Mouse (Mus musculus) cerebellum, adult 9-11 months (tissue): ENCODE measurements around the gene Spire2.
"Not testable (repeated sequence)": the region's sequence is repeated elsewhere in the genome, so short reads cannot be mapped to it uniquely, and the experiment has no call there.

Experiments
- DNase-seq: peaks from one replicate; pipeline ENCODE4 v3.0.0; 2022

The Spire2 gene

DNA sequence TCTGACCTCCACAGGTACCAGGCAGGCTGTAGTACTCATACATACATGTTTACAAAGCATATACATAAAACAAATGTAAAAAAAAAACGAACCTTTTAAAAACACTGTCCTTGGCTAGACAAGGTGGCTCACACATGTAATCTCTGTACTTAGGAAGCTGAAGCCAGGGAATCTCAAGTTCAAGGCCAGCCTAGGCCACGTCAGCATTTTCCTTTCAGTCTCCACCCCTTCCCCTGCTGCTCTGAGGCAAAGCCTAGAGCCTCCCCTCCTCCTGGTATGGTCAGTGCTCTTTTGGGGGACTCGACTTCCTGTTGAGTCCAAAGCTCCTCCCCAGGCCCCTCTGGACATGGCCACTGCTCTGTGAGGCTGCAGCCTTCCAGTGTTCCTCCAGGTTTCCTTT lies 54.5 kb downstream of the Spire2 start:
- no peak for DNase-seq

DNA sequence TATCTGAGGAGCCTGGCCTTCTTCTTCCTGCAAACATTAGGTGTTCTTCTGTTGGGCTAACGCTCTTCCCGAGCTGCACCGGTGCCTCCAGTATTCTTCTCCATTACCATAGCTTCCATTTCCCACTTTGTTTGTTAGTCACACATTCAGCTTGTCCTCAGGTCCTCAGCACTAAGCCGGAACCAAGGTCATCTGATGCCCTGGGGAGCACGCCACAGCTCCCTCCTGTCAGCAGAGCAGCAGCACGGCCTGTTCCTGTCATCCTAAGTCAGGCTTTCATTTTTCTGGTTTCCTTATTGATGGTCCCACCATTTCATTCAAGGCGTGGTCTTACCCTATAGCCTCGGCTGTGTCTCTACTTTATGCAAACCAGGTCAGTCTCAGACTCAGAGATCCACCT lies 55.3 kb downstream of the Spire2 start:
- no peak for DNase-seq

DNA sequence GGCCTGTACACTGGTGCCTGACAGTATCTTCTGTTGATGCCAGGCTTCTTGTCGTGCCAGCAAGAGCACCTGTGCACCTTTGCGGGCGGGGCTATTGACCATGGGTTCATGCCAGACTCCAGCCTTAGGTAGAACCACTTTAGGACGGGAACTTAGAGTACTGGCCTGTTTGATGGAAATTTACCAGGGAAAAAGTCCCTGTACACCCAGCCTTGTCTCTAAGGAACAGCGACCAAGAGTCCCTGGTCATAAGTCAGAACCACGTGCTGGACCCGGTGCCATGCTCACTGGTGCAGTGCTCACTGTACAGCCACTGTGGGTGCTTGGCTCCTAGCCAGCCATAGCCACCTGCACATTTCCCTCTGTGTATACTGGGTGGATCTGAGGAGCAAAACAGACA lies 56.5 kb downstream of the Spire2 start:
- DNase-seq: peak; percentile 77

DNA sequence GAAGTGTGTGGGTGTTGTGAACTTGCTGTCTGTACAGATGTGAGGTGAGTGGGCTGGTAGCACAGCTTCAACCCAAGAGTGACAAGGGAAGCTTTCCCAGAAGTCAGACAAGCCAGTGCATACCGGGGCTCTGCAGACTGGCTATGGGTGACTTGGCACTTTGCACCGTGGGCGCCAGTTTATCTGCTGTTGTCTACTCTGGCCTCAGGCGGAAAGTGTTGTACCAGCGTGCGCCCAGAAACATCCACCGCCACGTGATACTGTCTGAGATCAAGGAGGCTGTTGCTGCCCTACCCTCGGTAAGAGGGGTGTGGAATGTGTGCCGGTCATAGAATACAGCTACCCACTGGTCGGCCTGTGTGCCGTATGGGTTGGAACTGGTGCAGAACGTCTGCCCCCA lies 65.8 kb downstream of the Spire2 start:
- no peak for DNase-seq

DNA sequence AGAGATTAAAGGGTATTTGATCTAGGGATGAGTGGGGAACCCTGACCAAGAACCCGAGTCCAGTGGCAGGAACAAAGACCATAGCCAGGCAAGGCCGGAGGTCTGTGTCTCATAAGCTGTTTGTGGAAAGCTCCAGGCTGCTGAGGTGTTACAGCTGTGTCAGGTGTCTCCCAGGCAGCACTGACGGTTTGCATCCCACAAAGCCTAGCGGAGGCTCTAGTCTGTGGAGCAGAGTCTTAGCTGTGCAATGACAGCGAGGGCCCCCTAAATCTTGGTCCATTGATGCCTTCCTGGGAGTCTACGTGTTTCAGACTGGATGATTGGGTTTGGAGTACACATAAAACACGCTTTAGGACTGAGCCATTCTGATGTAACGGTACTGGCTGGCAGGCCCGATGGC lies 69.4 kb downstream of the Spire2 start:
- no peak for DNase-seq

DNA sequence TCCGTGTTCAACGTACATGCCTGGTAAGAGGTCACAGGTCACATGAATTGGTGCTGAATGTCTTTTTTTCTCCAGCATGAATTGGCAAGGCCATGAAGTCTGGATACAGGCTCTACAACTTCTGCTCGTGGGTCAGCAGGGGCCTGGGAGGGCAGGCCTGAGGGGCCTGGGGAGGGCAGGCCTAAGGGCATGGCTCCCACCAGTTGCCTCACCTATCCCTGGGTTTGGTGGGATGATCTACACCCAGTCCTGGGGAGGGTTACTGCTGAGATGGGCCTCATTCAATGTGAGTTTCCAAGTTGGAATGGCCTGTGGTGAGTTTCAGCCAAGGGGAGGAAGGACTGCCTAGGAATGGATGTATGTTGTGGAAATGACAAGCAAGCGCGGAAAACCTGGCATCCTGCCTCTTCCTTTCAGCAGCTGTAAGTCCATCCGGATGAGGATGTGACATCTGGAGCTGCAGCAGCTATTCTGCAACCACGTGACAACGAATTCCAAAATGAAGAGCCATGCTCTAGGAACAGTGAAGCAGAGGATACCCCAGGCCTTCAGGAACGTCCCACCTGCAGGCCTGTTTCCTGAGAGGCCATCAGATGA lies 70.3 kb downstream of the Spire2 start:
- DNase-seq: no peak

DNA sequence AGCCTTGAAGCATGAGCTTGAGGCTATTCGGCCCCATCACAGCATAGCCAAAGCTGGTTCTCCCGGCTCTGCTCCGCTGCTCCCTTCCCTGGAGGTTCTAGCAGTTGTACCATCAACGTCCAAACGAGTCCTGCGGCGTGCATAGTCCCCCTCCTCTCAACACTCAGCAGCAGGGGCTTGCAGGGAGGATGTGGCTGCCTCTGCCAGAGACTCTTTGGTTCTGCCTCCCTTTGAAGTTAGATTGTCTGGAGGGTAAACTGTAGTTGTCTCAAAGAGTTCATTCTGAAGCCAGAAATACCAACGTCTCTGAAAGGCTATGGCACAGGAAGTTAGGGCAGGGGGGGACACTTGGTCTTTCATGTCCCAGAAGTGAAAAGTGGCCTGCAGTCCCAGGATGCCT lies 72.0 kb downstream of the Spire2 start:
- no peak for DNase-seq

DNA sequence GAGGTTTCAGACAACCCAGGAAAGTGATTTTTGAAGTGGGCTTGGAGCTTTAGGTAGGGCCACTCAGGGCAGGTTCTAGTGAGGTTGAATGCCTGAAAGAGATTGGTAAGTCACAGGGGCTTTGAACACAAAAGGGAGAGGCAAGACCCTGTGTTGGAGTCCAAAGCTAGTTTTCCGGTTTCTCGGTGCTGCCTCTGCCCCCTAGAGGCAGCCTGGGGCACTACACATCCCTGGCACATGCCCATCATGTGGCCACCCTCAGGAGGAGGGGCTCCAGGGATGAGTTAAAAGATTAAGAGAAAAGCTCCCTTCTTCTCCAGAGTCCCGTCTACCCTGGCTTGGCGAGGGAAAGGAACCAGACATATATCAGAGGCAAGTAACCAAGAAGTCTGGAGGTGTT lies 74.3 kb downstream of the Spire2 start, which contains the start of gene Mc1r:
TSS of gene Mc1r (plus strand) at position 322 of the 400 bp plus-strand sequence.
- DNase-seq: peak; percentile 72

DNA sequence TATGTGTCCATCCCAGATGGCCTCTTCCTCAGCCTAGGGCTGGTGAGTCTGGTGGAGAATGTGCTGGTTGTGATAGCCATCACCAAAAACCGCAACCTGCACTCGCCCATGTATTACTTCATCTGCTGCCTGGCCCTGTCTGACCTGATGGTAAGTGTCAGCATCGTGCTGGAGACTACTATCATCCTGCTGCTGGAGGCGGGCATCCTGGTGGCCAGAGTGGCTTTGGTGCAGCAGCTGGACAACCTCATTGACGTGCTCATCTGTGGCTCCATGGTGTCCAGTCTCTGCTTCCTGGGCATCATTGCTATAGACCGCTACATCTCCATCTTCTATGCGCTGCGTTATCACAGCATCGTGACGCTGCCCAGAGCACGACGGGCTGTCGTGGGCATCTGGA lies 75.1 kb downstream of the Spire2 start:
- no peak for DNase-seq

DNA sequence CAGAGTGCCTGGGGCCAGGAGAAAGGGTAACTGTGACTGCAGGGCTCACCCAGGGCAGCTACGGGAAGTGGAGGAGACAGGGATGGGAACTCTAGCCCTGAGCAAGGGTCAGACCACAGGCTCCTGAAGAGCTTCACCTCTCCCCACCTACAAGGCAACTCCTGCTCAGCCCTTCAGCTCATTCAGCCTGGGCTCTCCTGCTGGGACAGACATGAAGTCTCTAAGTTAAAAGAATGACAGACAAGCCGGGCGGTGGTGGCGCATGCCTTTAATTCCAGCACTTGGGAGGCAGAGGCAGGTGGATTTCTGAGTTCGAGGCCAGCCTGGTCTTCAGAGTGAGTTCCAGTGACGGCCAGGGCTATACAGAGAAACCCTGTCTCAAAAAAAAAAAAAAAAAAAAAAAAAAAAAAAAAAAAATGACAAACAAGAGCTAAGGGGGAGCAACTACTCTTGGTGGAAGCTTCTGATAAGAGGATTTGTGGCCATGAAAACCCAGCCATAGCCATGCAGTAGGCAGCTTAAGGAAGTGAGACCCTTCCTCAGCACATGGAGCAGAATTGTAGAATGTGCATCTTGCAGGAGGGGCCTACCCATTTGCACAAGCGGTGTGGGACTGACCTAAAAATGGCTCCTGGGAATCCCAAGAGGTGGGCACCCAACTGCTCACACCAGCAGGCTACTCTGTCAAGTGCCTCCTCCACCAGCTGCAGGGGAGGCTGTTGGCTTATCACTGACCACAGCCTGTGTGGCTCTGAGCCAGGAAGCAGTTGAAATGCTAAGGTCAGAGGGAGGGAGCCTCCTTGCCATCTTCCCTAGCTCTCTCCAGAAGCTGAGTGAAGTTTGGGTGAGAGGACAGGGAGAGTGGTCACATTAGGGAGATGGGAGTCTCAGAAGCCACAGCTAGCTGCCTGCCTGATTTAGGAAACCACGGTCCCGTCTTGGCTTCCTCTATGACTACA lies 76.4 kb downstream of the Spire2 start:
- no peak for DNase-seq

DNA sequence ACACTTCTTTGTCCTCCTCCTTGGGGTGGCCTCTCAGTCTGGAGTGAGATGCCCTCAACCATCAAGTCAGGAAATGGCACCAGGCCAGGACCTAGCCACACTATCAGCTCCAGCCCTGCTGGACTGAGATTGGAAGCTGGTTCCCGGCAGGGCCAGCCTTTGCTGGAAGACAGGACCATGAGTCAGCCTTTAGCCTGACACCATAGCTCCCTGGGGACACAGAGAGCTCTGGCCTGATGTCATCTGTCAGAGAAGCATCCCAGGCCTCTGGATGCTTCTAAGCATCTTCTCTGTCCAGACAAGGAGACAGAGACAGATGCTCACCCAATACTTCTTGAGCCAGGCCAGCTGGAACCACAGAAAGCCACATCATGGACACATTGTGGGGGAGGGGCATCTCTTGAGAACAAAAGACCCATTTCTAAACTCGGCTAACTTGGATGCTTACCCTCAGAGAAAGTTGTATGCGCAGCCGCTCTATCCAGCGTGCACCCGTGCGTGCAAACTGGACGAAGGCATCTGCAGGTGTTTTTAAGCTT lies 77.6 kb downstream of the Spire2 start:
- DNase-seq: peak; percentile 69

DNA sequence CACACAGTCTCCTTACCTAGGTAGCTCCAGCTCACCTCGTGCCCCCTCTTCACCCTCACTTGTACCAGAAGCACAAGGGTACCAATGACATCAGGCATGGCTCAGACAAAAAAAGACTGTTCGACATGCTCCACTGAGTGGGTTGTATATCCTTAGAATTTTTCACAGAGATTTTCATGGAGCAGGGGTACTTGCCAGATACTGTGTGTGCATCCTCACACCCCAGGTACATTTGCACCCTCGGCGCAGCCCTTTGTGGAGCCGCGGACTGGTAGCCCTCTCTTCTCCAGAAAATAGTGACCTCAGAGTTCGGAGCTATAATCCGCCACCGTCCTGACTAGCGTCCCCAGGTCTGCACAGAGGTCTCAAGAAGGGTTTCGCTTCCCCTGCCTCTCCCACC lies 78.3 kb downstream of the Spire2 start:
- DNase-seq: no peak

DNA sequence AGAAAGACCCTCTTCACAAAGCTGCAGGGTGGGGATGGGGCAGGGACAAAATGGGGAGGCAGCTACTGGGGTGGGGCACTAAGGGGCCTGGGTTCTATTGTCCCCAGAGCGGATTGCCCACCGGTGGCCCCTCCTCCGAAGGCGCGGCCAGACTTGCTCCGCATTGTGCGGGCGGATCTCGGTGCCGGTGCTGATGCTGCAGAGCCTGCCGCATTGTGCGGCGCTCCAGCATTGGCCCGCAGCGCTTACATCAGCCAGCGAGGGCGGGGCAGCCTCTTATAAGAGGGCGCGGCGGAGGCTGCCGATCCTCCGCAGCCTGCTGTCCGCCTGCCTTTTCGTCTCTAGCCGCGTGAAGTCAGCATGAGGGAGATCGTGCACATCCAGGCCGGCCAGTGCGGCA lies 78.7 kb downstream of the Spire2 start, which contains the start of gene Tubb3:
TSS of gene Tubb3 (plus strand) at position 179 of the 400 bp plus-strand sequence.
- DNase-seq: peak; percentile 96

DNA sequence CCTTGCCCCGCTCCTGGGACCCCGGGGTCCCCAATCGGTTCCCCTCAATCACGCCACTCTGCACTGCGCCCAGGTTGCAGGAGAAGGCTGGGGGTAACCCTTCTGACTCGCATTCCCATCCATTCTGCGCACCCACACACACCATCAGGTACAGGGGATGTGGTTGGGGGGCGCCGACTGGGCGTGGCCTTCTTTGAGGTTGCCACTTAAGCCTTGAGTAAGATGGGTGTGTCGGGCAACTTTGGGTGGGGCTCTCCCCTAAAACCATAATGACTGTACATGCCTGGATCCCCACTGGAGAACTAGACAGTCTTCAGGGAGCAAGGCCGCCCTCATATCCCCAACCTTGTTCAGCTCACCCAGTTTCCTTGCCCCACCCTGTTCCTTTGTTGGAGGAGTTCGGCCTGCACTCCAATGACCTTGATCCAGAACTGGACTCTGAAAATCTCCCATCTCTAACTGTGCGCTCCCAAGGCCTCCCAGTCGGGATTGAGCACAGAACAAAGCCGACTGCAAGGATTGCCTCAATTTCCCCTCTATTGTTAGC lies 79.3 kb downstream of the Spire2 start:
- DNase-seq: peak; percentile 72

DNA sequence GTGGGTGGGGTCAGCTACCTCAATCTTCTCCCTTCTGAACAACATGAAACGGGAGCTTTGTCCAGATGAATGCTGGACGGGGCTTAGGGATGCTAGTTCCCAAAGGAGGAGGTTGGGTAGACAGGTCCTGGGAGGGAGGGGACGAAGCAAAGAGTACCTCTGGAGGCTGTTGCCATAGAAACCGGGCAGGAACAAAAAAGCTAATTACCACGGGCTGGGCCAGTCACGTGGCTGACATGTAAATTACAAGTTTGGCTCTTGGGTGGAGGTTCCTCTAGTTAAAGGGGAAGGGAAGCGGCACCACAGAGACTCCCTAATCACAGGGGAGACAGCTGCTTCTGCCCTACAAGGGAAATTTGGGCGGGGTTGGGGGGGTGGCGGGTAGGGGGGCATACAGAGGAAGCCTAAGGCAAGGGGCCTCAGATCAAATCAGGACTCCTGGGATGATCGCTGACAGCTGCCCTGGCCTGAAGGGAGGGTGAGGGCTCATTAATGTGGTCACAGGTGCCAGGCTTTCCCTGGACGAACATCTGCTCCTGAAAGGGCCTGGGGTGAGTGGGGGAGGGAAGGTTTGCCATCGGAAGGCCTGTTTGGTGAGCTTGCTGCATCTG lies 80.2 kb downstream of the Spire2 start:
- DNase-seq: peak; percentile 83

DNA sequence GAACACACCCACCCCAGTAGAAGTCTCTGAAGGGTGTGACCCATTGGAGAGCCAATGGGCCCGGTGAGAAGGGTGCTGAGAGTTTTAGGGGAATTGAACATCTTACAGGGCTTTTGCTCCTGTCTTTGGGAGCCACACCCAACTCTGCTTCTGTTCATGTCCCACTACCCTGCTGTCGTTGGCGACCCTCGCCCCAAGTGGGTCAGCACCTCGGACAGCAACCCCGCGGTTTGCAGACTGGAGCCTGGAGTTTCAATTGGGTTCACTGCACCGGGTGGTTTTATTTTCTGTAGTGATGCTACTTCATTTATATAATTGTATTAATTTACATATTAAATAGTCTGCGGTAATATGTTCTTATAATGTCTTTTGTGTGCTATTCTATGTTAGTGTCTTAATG lies 81.7 kb downstream of the Spire2 start:
- DNase-seq: no peak

DNA sequence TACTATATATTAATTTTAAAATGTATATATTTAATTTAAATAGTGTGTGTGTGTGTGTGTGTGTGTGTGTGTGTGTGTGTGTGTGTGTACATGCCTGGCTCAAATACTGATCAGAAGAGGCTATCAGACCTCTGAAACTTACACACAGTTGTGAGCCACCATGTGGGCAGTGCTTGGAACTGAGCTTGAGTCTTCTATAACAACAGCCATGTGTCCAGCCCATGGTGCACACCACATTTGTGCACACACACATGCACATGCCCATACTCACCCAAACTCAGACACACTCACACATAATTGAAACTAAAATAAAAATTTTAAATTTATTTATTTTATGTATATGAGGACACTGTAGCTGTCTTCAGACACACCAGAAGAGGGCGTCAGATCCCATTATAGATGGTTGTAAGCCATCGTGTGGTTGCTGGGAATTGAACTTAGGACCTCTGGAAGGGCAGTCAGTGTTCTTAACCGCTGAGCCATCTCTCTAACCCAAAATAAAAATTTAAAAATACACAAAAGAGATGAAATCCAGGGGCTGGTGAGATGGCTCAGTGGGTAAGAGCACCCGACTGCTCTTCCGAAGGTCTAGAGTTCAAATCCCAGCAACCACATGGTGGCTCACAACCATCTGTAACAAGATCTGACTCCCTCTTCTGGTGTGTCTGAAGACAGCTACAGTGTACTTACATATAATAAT lies 82.6 kb downstream of the Spire2 start:
- not testable (repeated sequence) for DNase-seq

DNA sequence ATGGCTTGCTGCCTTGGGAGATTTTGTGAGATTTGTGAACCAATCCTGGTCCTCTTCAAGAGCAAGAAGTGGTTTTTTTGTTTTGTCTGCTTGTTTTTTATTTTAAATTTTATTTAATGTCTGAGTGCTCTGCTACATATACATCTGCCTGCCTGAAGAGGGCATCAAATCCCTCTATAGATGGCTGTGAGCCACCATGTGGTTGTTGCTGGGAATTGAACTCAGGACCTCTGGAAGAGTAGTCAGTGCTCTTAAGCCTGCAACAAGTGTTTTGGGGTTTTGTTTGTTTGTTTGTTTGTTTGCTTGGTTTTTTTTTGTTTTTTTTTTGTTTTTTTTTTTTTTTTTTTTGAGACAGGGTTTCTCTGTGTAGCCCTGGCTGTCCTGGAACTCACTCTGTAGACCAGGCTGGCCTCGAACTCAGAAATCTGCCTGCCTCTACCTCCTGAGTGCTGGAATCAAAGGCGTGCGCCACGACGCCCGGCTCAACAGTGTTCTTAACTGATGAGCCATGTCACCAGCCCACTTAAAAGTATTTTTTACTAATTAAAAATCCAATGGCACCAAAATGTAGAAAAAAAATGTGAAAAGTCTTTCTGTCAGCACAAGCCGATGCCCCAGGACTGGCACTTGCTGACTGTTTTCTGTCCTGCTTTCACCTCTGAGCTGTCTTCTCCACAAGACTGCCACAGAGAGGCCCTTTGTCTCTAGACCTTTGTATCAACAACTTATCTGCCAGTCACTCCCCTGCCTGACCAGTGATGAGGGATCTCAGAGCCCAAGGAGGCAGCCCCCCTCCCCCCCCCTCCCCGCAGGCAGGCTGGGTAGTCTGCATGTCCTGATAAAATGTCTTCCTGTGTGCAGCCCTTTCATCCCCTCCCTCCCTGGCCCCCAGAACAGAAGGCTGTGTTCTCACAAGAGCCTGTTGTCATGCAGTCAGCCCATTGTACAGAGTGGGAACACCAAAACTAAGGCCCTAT lies 83.7 kb downstream of the Spire2 start:
- DNase-seq: no peak

DNA sequence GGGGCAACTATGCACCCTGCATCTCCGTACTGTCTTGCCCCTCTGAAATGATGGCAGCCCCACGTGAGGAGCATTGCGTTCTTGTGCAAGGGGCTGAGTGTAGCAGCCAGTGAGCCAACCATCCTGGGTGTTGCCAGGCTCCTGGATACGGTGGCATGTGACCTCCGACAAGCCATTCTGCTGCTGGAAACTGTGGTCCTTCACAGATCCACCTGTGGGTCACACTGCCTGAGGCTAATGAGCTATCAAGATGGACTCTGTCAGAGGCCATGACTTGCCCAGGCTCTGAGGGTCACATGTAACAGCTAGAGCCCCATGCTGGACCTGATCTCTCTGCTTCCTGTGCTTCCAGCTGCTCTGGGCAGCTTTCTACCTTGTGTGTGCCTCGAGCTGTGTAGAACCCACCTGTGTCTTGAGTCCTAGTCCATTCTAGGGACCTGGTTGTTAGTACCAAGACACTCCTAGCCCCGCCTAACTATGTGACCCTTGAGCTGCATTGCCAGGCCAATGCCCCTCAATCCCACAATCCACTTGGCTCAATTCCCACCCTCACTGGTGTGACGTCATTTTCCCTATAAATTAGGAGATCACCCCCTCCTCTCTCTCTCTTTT lies 84.5 kb downstream of the Spire2 start:
- no peak for DNase-seq
